Mouse (Mus musculus) midbrain, postnatal 0 days (tissue): Measurements from ENCODE around the gene Epha1. TPM values are rescaled to one million over a fixed set of nuclear protein-coding genes. Genes with fewer than 3 reads are reported as not detected.

Source experiments
- ATAC-seq: fragments of 200-750 bp; cut with Nextera tagmentation; 2 replicates; pipeline ENCODE4 v1.8.0; 2017; ENCODE audit warnings: moderate number of reproducible peaks, mild to moderate bottlenecking, moderate TSS enrichment, moderate library complexity; ENCODE audit not compliant: low FRiP score
- DNase-seq: peaks from one replicate; pipeline ENCODE4 v3.0.0-alpha.2; 2015; ENCODE audit warnings: low spot score
- H3K27ac ChIP-seq: fragments of 300-500 bp; sonication (generic); 2 replicates; pipeline ENCODE4 v1.5.1; 2014; ENCODE audit warnings: low read depth, mild to moderate bottlenecking, low read length, mixed read lengths
- H3K27me3 ChIP-seq: fragments of 300-500 bp; sonication (generic); 2 replicates; pipeline ENCODE4 v1.6.1; 2014; ENCODE audit warnings: low read length, control low read depth, mixed read lengths; ENCODE audit not compliant: insufficient read depth
- H3K36me3 ChIP-seq: fragments of 300-500 bp; sonication (generic); 2 replicates; pipeline ENCODE4 v1.6.1; 2014; ENCODE audit warnings: low read length, control low read depth, mixed read lengths; ENCODE audit not compliant: insufficient read depth
- H3K4me1 ChIP-seq: fragments of 300-500 bp; sonication (generic); 2 replicates; pipeline ENCODE4 v1.6.1; 2014; ENCODE audit warnings: mild to moderate bottlenecking, control low read depth, antibody characterized with exemption, low read length, mixed read lengths; ENCODE audit not compliant: insufficient read depth
- H3K4me2 ChIP-seq: fragments of 300-500 bp; sonication (generic); 2 replicates; pipeline ENCODE4 v1.6.1; 2014; ENCODE audit warnings: low read depth, mild to moderate bottlenecking, low read length, mixed read lengths; ENCODE audit not compliant: poor library complexity, severe bottlenecking
- H3K4me3 ChIP-seq: fragments of 300-500 bp; sonication (generic); 2 replicates; pipeline ENCODE4 v1.5.1; 2014; ENCODE audit warnings: low read depth, mild to moderate bottlenecking, low read length, moderate library complexity
- H3K9ac ChIP-seq: fragments of 300-500 bp; sonication (generic); replicated peaks from 2 replicates; pipeline ENCODE4 v1.6.1; 2014; ENCODE audit warnings: mild to moderate bottlenecking, low read length, moderate library complexity, mixed read lengths; ENCODE audit not compliant: poor library complexity, severe bottlenecking
- H3K9me3 ChIP-seq: fragments of 300-500 bp; sonication (generic); 2 replicates; pipeline ENCODE4 v1.6.1; 2016; ENCODE audit warnings: low read length, control low read depth
- CTCF ChIP-seq: IDR thresholded peaks from 2 replicates; pipeline ENCODE4 v1.5.1; 2016; ENCODE audit warnings: antibody characterized with exemption, mild to moderate bottlenecking
- WGBS: fragments of 180-500 bp; shearing (Covaris S2); extraction: QIAGEN DNeasy Blood & Tissue Kit; methylation state at CpG from one replicate; pipeline ENCODE4 v1.1.7; 2014; 5-methylcytosine and 5-hydroxymethylcytosine counted together
- polyA plus RNA-seq: library from polyadenylated mRNA; unstranded; fragments of >200 nt; fragmentation: Nextera tagmentation; extraction: Ambion mirVana; gene quantifications from 2 replicates; pipeline ENCODE4 v1.2.1, GENCODE M21; 2015
- total RNA-seq: library from RNA; depleted of rRNA; stranded (reverse); fragments of >200 nt; gene quantifications from 2 replicates; pipeline ENCODE4 v1.2.3, GENCODE M21; 2014

Gene Epha1
- total and polyA plus RNA-seq, 2 experiments from 2014 or later: 0.58 to 0.71 TPM

GRCm38 (mm10) chr6:42350021-42350967, 22.8 kb downstream of the Epha1 start:
- TF ChIP-seq CTCF: no peak
- ATAC-seq (peak; percentile 59), DNase-seq (peak; percentile 55)
- 1% methylated on average over 54 of the region's 72 CpGs for WGBS
- no peaks in the 10 kb centered on the region for H3K9me3 ChIP-seq
- peak overlapping the region; percentile 77 for H3K27ac ChIP-seq
- H3K4me3 ChIP-seq: peak overlapping the region; percentile 89
- no peaks in the 10 kb centered on the region for H3K27me3 ChIP-seq
- H3K4me1 ChIP-seq: peaks cover 23% of the 10 kb centered on the region; the same call in 1 of the 2 replicates
- peak overlapping the region; percentile 70 for H3K9ac ChIP-seq
- H3K36me3 ChIP-seq: no peaks in the 10 kb centered on the region
- H3K4me2 ChIP-seq: peak overlapping the region; percentile 92

GRCm38 (mm10) chr6:42349426-42350020, 23.5 kb downstream of the Epha1 start, which contains the start of gene Zyx:
Gene Zyx (plus strand): TSS chr6:42349630.
- ATAC-seq: peak; percentile 91
- Histone ChIP-seq H3K9me3 (no peaks in the 10 kb centered on the region), H3K4me1 (peaks cover 23% of the 10 kb centered on the region; the same call in 1 of the 2 replicates), H3K27ac (peak within 1 kb of the TSS; percentile 77), H3K9ac (peak within 1 kb of the TSS; percentile 70), H3K27me3 (no peaks in the 10 kb centered on the region), H3K4me3 (peak within 1 kb of the TSS; percentile 89), H3K36me3 (no peaks in the 10 kb centered on the region), H3K4me2 (peak within 1 kb of the TSS; percentile 92)
- peak; percentile 49 for TF ChIP-seq CTCF
- peak; percentile 89 for DNase-seq
- WGBS: under 1% methylated on average over 28 of the region's 36 CpGs

- Histone ChIP-seq H3K4me1 (peaks cover 23% of the 10 kb centered on the region; the same call in 1 of the 2 replicates), H3K36me3 (no peaks in the 10 kb centered on the region), H3K4me3 (peak overlapping the region; percentile 89), H3K9me3 (no peaks in the 10 kb centered on the region), H3K27me3 (no peaks in the 10 kb centered on the region), H3K27ac (peak overlapping the region; percentile 77), H3K9ac (peak overlapping the region; percentile 70), H3K4me2 (peak overlapping the region; percentile 92)
- 2% methylated on average over 11 of the region's 11 CpGs for WGBS
- DNase-seq: peak; percentile 61
- peak; percentile 57 for TF ChIP-seq CTCF
- ATAC-seq: peak; percentile 24
These were observed 24.1 kb downstream of the Epha1 start for GRCm38 (mm10) chr6:42349006-42349425.

- no peaks in the 10 kb centered on the region for H3K36me3 ChIP-seq
- H3K27me3 ChIP-seq: no peaks in the 10 kb centered on the region
- no peak overlapping the region for H3K27ac ChIP-seq
- H3K4me1 ChIP-seq: peaks cover 20% of the 10 kb centered on the region; the same call in 1 of the 2 replicates
- H3K4me2 ChIP-seq: peak overlapping the region; percentile 92
- no peaks in the 10 kb centered on the region for H3K9me3 ChIP-seq
- DNase-seq (no peak), ATAC-seq (no peak)
- no peak overlapping the region for H3K9ac ChIP-seq
- WGBS: 38% methylated on average over 12 of the region's 12 CpGs
- no peak for TF ChIP-seq CTCF
- H3K4me3 ChIP-seq: peak overlapping the region; percentile 89; the same call in 1 of the 2 replicates
These were observed 24.6 kb downstream of the Epha1 start for GRCm38 (mm10) chr6:42348281-42349005.

- Histone ChIP-seq H3K4me1 (peaks cover 5% of the 10 kb centered on the region; the same call in 1 of the 2 replicates), H3K9me3 (no peaks in the 10 kb centered on the region), H3K4me3 (no peak overlapping the region), H3K4me2 (no peak overlapping the region), H3K9ac (no peak overlapping the region), H3K27ac (no peak overlapping the region), H3K27me3 (no peaks in the 10 kb centered on the region), H3K36me3 (no peaks in the 10 kb centered on the region)
- ATAC-seq: no peak
- no peak for TF ChIP-seq CTCF
- WGBS: 85% methylated on average over 1 of the region's 1 CpGs
- DNase-seq: no peak
These were observed 28.8 kb downstream of the Epha1 start for GRCm38 (mm10) chr6:42344255-42344654.
